Mouse (Mus musculus): Measurements from ENCODE around the gene Trip10.

DNA sequence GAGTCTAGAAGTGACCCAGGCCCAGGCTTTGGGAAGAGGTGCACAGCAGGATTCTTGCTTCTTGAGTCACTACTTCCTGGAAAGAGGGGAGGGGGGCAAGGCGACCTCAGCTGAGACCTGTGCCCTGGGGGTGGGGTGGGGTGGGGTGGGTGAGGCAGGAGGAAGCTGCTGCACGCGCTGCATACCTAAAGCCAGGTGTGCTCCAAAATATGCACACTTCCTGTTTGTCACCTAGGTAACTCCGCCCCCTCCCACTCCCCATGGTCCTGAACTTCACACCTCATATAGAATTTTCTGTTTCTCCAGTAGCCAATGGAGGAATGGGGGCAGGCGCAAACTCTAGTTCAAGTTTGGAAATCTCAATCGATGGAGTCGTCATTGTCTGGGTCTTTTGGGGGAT, 24.6 kb downstream of the Trip10 start:
- TF ChIP-seq CTCF (IDR thresholded peaks at IDR 0.05; ENCODE audit: low read depth, low read length) (no peak), POLR2AphosphoS5 (IDR thresholded peaks at IDR 0.05; ENCODE audit: insufficient replicate concordance, low read depth, low read length) (no peak)
